Mouse (Mus musculus): ENCODE measurements around the gene Ptpn3. TPM values are rescaled to one million over a fixed set of nuclear protein-coding genes. Genes with fewer than 3 reads are reported as not detected.
"Not testable (repeated sequence)": the region's sequence is repeated elsewhere in the genome, so short reads cannot be mapped to it uniquely, and the experiment has no call there.

Ptpn3 gene
- polyA plus RNA-seq, 1 experiment from 2014 or later: 3.0 TPM

GRCm38 (mm10) chr4:57204780-57205179 lies 96.9 kb downstream of the Ptpn3 start:
- H3K36me3 ChIP-seq (ENCODE audit: control insufficient read depth, insufficient read depth, low read length): no peaks in the 10 kb centered on the region
- no peak overlapping the region for H3K4me2 ChIP-seq (ENCODE audit: low read length)
- no peak overlapping the region for H3K9ac ChIP-seq (ENCODE audit: low read depth, low read length)
- H3K4me1 ChIP-seq (ENCODE audit: control insufficient read depth, insufficient read depth, low read length): no peaks in the 10 kb centered on the region
- no peak for ATAC-seq
- H3K4me3 ChIP-seq (ENCODE audit: low read depth, low read length): no peak overlapping the region
- H3K9me3 ChIP-seq (replicated peaks; ENCODE audit: control insufficient read depth, low read length, poor library complexity, severe bottlenecking): no peaks in the 10 kb centered on the region
- 86% methylated on average over 11 of the region's 11 CpGs for WGBS
- no peaks in the 10 kb centered on the region for H3K27me3 ChIP-seq (ENCODE audit: control insufficient read depth, insufficient read depth, low read depth, low read length)
- no peak overlapping the region for H3K27ac ChIP-seq (ENCODE audit: low read length)

- no peak overlapping the region for H3K4me2 ChIP-seq (ENCODE audit: low read length)
- peaks cover 10% of the 10 kb centered on the region; the same call in 1 of the 2 replicates for H3K9me3 ChIP-seq (replicated peaks; ENCODE audit: control insufficient read depth, low read length, poor library complexity, severe bottlenecking)
- H3K4me3 ChIP-seq (ENCODE audit: low read depth, low read length): no peak overlapping the region
- no peaks in the 10 kb centered on the region for H3K4me1 ChIP-seq (ENCODE audit: control insufficient read depth, insufficient read depth, low read length)
- H3K27ac ChIP-seq (ENCODE audit: low read length): no peak overlapping the region
- no peaks in the 10 kb centered on the region for H3K36me3 ChIP-seq (ENCODE audit: control insufficient read depth, insufficient read depth, low read length)
- WGBS: 73% methylated on average over 10 of the region's 10 CpGs
- no peaks in the 10 kb centered on the region for H3K27me3 ChIP-seq (ENCODE audit: control insufficient read depth, insufficient read depth, low read depth, low read length)
- no peak for ATAC-seq
- H3K9ac ChIP-seq (ENCODE audit: low read depth, low read length): no peak overlapping the region
These were observed 98.8 kb downstream of the Ptpn3 start for GRCm38 (mm10) chr4:57202660-57203361.

- Histone ChIP-seq H3K27me3 (ENCODE audit: control insufficient read depth, insufficient read depth, low read depth, low read length) (no peaks in the 10 kb centered on the region), H3K9me3 (replicated peaks; ENCODE audit: control insufficient read depth, low read length, poor library complexity, severe bottlenecking) (peaks cover 10% of the 10 kb centered on the region; the same call in 1 of the 2 replicates), H3K27ac (ENCODE audit: low read length) (no peak overlapping the region), H3K4me3 (ENCODE audit: low read depth, low read length) (no peak overlapping the region), H3K36me3 (ENCODE audit: control insufficient read depth, insufficient read depth, low read length) (peaks cover 4% of the 10 kb centered on the region; the same call in 1 of the 2 replicates), H3K9ac (ENCODE audit: low read depth, low read length) (no peak overlapping the region), H3K4me2 (ENCODE audit: low read length) (no peak overlapping the region), H3K4me1 (ENCODE audit: control insufficient read depth, insufficient read depth, low read length) (no peaks in the 10 kb centered on the region)
- no peak for ATAC-seq
- 56% methylated on average over 7 of the region's 7 CpGs for WGBS
These were observed 99.5 kb downstream of the Ptpn3 start for GRCm38 (mm10) chr4:57202132-57202531.

- Histone ChIP-seq H3K27ac (ENCODE audit: low read length) (no peak overlapping the region), H3K9ac (ENCODE audit: low read depth, low read length) (no peak overlapping the region), H3K4me2 (ENCODE audit: low read length) (no peak overlapping the region), H3K27me3 (ENCODE audit: control insufficient read depth, insufficient read depth, low read depth, low read length) (no peaks in the 10 kb centered on the region), H3K4me3 (ENCODE audit: low read depth, low read length) (no peak overlapping the region), H3K4me1 (ENCODE audit: control insufficient read depth, insufficient read depth, low read length) (no peaks in the 10 kb centered on the region), H3K36me3 (ENCODE audit: control insufficient read depth, insufficient read depth, low read length) (peaks cover 4% of the 10 kb centered on the region; the same call in 1 of the 2 replicates), H3K9me3 (replicated peaks; ENCODE audit: control insufficient read depth, low read length, poor library complexity, severe bottlenecking) (peaks cover 10% of the 10 kb centered on the region; the same call in 1 of the 2 replicates)
- no peak for ATAC-seq
- WGBS: 89% methylated on average over 6 of the region's 6 CpGs
These were observed 101.0 kb downstream of the Ptpn3 start for GRCm38 (mm10) chr4:57200661-57201060.

- H3K4me2 ChIP-seq (ENCODE audit: low read length); H3K27me3 ChIP-seq (ENCODE audit: control insufficient read depth, insufficient read depth, low read depth, low read length); H3K9ac ChIP-seq (ENCODE audit: low read depth, low read length); H3K36me3 ChIP-seq (ENCODE audit: control insufficient read depth, insufficient read depth, low read length); H3K27ac ChIP-seq (ENCODE audit: low read length); ATAC-seq; H3K4me3 ChIP-seq (ENCODE audit: low read depth, low read length); H3K4me1 ChIP-seq (ENCODE audit: control insufficient read depth, insufficient read depth, low read length): not testable (repeated sequence)
- H3K9me3 ChIP-seq (replicated peaks; ENCODE audit: control insufficient read depth, low read length, poor library complexity, severe bottlenecking): peaks cover 10% of the 10 kb centered on the region; the same call in 1 of the 2 replicates
- WGBS: 97% methylated on average over 20 of the region's 20 CpGs
These were observed 102.8 kb downstream of the Ptpn3 start for GRCm38 (mm10) chr4:57198666-57199393.

- no peak for ATAC-seq
- no peaks in the 10 kb centered on the region for H3K9me3 ChIP-seq (replicated peaks; ENCODE audit: control insufficient read depth, low read length, poor library complexity, severe bottlenecking)
- no peak overlapping the region for H3K4me2 ChIP-seq (ENCODE audit: low read length)
- H3K4me3 ChIP-seq (ENCODE audit: low read depth, low read length): no peak overlapping the region
- no peak overlapping the region for H3K9ac ChIP-seq (ENCODE audit: low read depth, low read length)
- H3K36me3 ChIP-seq (ENCODE audit: control insufficient read depth, insufficient read depth, low read length): no peaks in the 10 kb centered on the region
- H3K27me3 ChIP-seq (ENCODE audit: control insufficient read depth, insufficient read depth, low read depth, low read length): no peaks in the 10 kb centered on the region
- H3K4me1 ChIP-seq (ENCODE audit: control insufficient read depth, insufficient read depth, low read length): no peaks in the 10 kb centered on the region
- no peak overlapping the region for H3K27ac ChIP-seq (ENCODE audit: low read length)
- 71% methylated on average over 9 of the region's 9 CpGs for WGBS
These were observed 109.9 kb downstream of the Ptpn3 start for GRCm38 (mm10) chr4:57191543-57192283.

- WGBS: 82% methylated on average over 2 of the region's 2 CpGs
- H3K4me3 ChIP-seq (ENCODE audit: low read depth, low read length): no peak overlapping the region
- no peaks in the 10 kb centered on the region for H3K4me1 ChIP-seq (ENCODE audit: control insufficient read depth, insufficient read depth, low read length)
- H3K9ac ChIP-seq (ENCODE audit: low read depth, low read length): no peak overlapping the region
- H3K4me2 ChIP-seq (ENCODE audit: low read length): no peak overlapping the region
- H3K36me3 ChIP-seq (ENCODE audit: control insufficient read depth, insufficient read depth, low read length): no peaks in the 10 kb centered on the region
- no peak for ATAC-seq
- H3K27me3 ChIP-seq (ENCODE audit: control insufficient read depth, insufficient read depth, low read depth, low read length): no peaks in the 10 kb centered on the region
- no peaks in the 10 kb centered on the region for H3K9me3 ChIP-seq (replicated peaks; ENCODE audit: control insufficient read depth, low read length, poor library complexity, severe bottlenecking)
- no peak overlapping the region for H3K27ac ChIP-seq (ENCODE audit: low read length)
These were observed 111.8 kb downstream of the Ptpn3 start for GRCm38 (mm10) chr4:57189881-57190280.

GRCm38 (mm10) chr4:57186035-57186434 lies 115.6 kb downstream of the Ptpn3 start:
- Histone ChIP-seq H3K4me1 (ENCODE audit: control insufficient read depth, insufficient read depth, low read length) (no peaks in the 10 kb centered on the region), H3K4me3 (ENCODE audit: low read depth, low read length) (no peak overlapping the region), H3K9me3 (replicated peaks; ENCODE audit: control insufficient read depth, low read length, poor library complexity, severe bottlenecking) (no peaks in the 10 kb centered on the region), H3K27me3 (ENCODE audit: control insufficient read depth, insufficient read depth, low read depth, low read length) (no peaks in the 10 kb centered on the region), H3K36me3 (ENCODE audit: control insufficient read depth, insufficient read depth, low read length) (no peaks in the 10 kb centered on the region), H3K27ac (ENCODE audit: low read length) (no peak overlapping the region), H3K9ac (ENCODE audit: low read depth, low read length) (no peak overlapping the region), H3K4me2 (ENCODE audit: low read length) (no peak overlapping the region)
- ATAC-seq: no peak
- 41% methylated on average over 6 of the region's 6 CpGs for WGBS

Data from midbrain, embryonic 16.5 days (tissue).